Mouse (Mus musculus) kidney, embryonic 14.5 days (tissue): ENCODE data around the gene Dpep1. TPM values are rescaled to one million over a fixed set of nuclear protein-coding genes. Genes with fewer than 3 reads are reported as not detected.
A peak's percentile ranks its signal among the peaks of the same experiment; 100 is the strongest.

ENCODE experiments used
- ATAC-seq: fragments of 200-750 bp; cut with Nextera tagmentation; 2 replicates; pipeline ENCODE4 v1.8.0; 2017; ENCODE audit warnings: moderate number of reproducible peaks, mild to moderate bottlenecking, moderate TSS enrichment, moderate library complexity; ENCODE audit not compliant: low FRiP score, low TSS enrichment
- H3K27ac ChIP-seq: fragments of 300-500 bp; sonication (generic); 2 replicates; pipeline ENCODE4 v1.5.1; 2014; ENCODE audit warnings: low read depth, mild to moderate bottlenecking, low read length, moderate library complexity, mixed read lengths
- H3K27me3 ChIP-seq: fragments of 300-500 bp; sonication (generic); 2 replicates; pipeline ENCODE4 v1.6.1; 2014; ENCODE audit warnings: mild to moderate bottlenecking, low read length; ENCODE audit not compliant: control insufficient read depth, insufficient read depth
- H3K36me3 ChIP-seq: fragments of 300-500 bp; sonication (generic); 2 replicates; pipeline ENCODE4 v1.6.1; 2014; ENCODE audit warnings: low read length, mixed read lengths; ENCODE audit not compliant: control insufficient read depth, insufficient read depth
- H3K4me1 ChIP-seq: fragments of 300-500 bp; sonication (generic); 2 replicates; pipeline ENCODE4 v1.6.1; 2014; ENCODE audit warnings: low read length, mixed read lengths; ENCODE audit not compliant: control insufficient read depth, insufficient read depth
- H3K4me2 ChIP-seq: fragments of 300-500 bp; sonication (generic); replicated peaks from 2 replicates; pipeline ENCODE4 v1.6.1; 2014; ENCODE audit warnings: low read depth, mild to moderate bottlenecking, low read length
- H3K4me3 ChIP-seq: fragments of 300-500 bp; sonication (generic); 2 replicates; pipeline ENCODE4 v1.5.1; 2014; ENCODE audit warnings: mild to moderate bottlenecking, low read length
- H3K9ac ChIP-seq: fragments of 300-500 bp; sonication (generic); 2 replicates; pipeline ENCODE4 v1.6.1; 2014; ENCODE audit warnings: low read depth, mild to moderate bottlenecking, low read length, moderate library complexity
- H3K9me3 ChIP-seq: fragments of 300-500 bp; sonication (generic); 2 replicates; pipeline ENCODE4 v1.6.1; 2016; ENCODE audit warnings: low read length; ENCODE audit not compliant: control insufficient read depth
- WGBS: fragments of 180-500 bp; shearing (Covaris S2); extraction: QIAGEN DNeasy Blood & Tissue Kit; methylation state at CpG from one replicate; pipeline ENCODE4 v1.1.7; 2014; 5-methylcytosine and 5-hydroxymethylcytosine counted together
- polyA plus RNA-seq: library from polyadenylated mRNA; unstranded; fragments of >200 nt; fragmentation: Nextera tagmentation; extraction: Ambion mirVana; gene quantifications from 2 replicates; pipeline ENCODE4 v1.2.1, GENCODE M21; 2014

Dpep1 gene
- polyA plus RNA-seq, 1 experiment from 2014 or later: 0.99 TPM

GRCm38 (mm10) chr8:123155177-123155576, 30.9 kb upstream of the Dpep1 start:
- Histone ChIP-seq H3K27me3 (no peaks in the 10 kb centered on the region), H3K4me2 (no peak overlapping the region), H3K4me3 (no peak overlapping the region), H3K9ac (no peak overlapping the region), H3K9me3 (no peaks in the 10 kb centered on the region), H3K27ac (no peak overlapping the region), H3K4me1 (0 out of 2 replicates have a peak, but pooled peaks cover 3% of the 10 kb centered on the region), H3K36me3 (no peaks in the 10 kb centered on the region)
- no peak for ATAC-seq
- 82% methylated on average over 5 of the region's 5 CpGs for WGBS

GRCm38 (mm10) chr8:123156070-123156773, 29.8 kb upstream of the Dpep1 start:
- Histone ChIP-seq H3K9ac (no peak overlapping the region), H3K4me2 (no peak overlapping the region), H3K36me3 (no peaks in the 10 kb centered on the region), H3K4me1 (0 out of 2 replicates have a peak, but pooled peaks cover 3% of the 10 kb centered on the region), H3K9me3 (no peaks in the 10 kb centered on the region), H3K27me3 (no peaks in the 10 kb centered on the region), H3K27ac (no peak overlapping the region), H3K4me3 (no peak overlapping the region)
- 0 out of 2 replicates have a peak, but pooled peaks have one; percentile 33 for ATAC-seq
- WGBS: 80% methylated on average over 9 of the region's 9 CpGs

- 0 out of 2 replicates have a peak, but pooled peaks have one; percentile 56 for ATAC-seq
- H3K9ac ChIP-seq: no peak within 1 kb of the TSS
- no peaks in the 10 kb centered on the region for H3K9me3 ChIP-seq
- WGBS: 25% methylated on average over 13 of the region's 13 CpGs
- peak within 1 kb of the TSS; percentile 27 for H3K4me2 ChIP-seq
- H3K4me1 ChIP-seq: 0 out of 2 replicates have a peak, but pooled peaks cover 3% of the 10 kb centered on the region
- H3K27ac ChIP-seq: no peak within 1 kb of the TSS
- no peak within 1 kb of the TSS; the same call in 1 of the 2 replicates for H3K4me3 ChIP-seq
- H3K36me3 ChIP-seq: no peaks in the 10 kb centered on the region
- H3K27me3 ChIP-seq: no peaks in the 10 kb centered on the region
Observed at GRCm38 (mm10) chr8:123157888-123158465, 28.1 kb upstream of the Dpep1 start, which contains the start of gene Sult5a1. TSS of gene Sult5a1 (minus strand) at chr8:123158315.

- Histone ChIP-seq H3K4me2 (no peak overlapping the region), H3K9ac (no peak overlapping the region), H3K4me3 (no peak overlapping the region), H3K4me1 (peaks cover 10% of the 10 kb centered on the region), H3K27me3 (no peaks in the 10 kb centered on the region), H3K27ac (no peak overlapping the region), H3K36me3 (no peaks in the 10 kb centered on the region), H3K9me3 (peaks cover 5% of the 10 kb centered on the region; the same call in 1 of the 2 replicates)
- 55% methylated on average over 3 of the region's 3 CpGs for WGBS
- ATAC-seq: no peak
Observed at GRCm38 (mm10) chr8:123181391-123181790, 4.7 kb upstream of the Dpep1 start.

- Histone ChIP-seq H3K9ac (no peak overlapping the region), H3K27me3 (no peaks in the 10 kb centered on the region), H3K4me1 (peaks cover 13% of the 10 kb centered on the region), H3K36me3 (no peaks in the 10 kb centered on the region), H3K4me2 (no peak overlapping the region), H3K4me3 (no peak overlapping the region), H3K9me3 (no peaks in the 10 kb centered on the region), H3K27ac (no peak overlapping the region)
- 87% methylated on average over 2 of the region's 2 CpGs for WGBS
- ATAC-seq: no peak
Observed at GRCm38 (mm10) chr8:123188006-123188405, 2.0 kb downstream of the Dpep1 start.

GRCm38 (mm10) chr8:123188841-123189240, 2.8 kb downstream of the Dpep1 start:
- no peak overlapping the region for H3K4me2 ChIP-seq
- no peak overlapping the region for H3K27ac ChIP-seq
- no peaks in the 10 kb centered on the region for H3K36me3 ChIP-seq
- 72% methylated on average over 7 of the region's 7 CpGs for WGBS
- no peak for ATAC-seq
- H3K4me1 ChIP-seq: peaks cover 13% of the 10 kb centered on the region
- no peaks in the 10 kb centered on the region for H3K9me3 ChIP-seq
- no peak overlapping the region for H3K9ac ChIP-seq
- no peak overlapping the region for H3K4me3 ChIP-seq
- no peaks in the 10 kb centered on the region for H3K27me3 ChIP-seq

- Histone ChIP-seq H3K27me3 (no peaks in the 10 kb centered on the region), H3K27ac (no peak overlapping the region), H3K4me3 (no peak overlapping the region), H3K4me1 (peaks cover 10% of the 10 kb centered on the region), H3K9me3 (no peaks in the 10 kb centered on the region), H3K9ac (peak overlapping the region; percentile 12; the same call in 1 of the 2 replicates), H3K4me2 (peak overlapping the region; percentile 22; the same call in 1 of the 2 replicates), H3K36me3 (no peaks in the 10 kb centered on the region)
- peak; percentile 46 for ATAC-seq
- 2% methylated on average over 9 of the region's 9 CpGs for WGBS
Observed at GRCm38 (mm10) chr8:123190678-123191077, 4.6 kb downstream of the Dpep1 start.

- no peak overlapping the region for H3K4me3 ChIP-seq
- no peak overlapping the region for H3K4me2 ChIP-seq
- no peak for ATAC-seq
- 64% methylated on average over 7 of the region's 8 CpGs for WGBS
- H3K27me3 ChIP-seq: no peaks in the 10 kb centered on the region
- H3K9me3 ChIP-seq: no peaks in the 10 kb centered on the region
- no peak overlapping the region for H3K27ac ChIP-seq
- no peaks in the 10 kb centered on the region for H3K36me3 ChIP-seq
- H3K4me1 ChIP-seq: 0 out of 2 replicates have a peak, but pooled peaks cover under 1% of the 10 kb centered on the region
- H3K9ac ChIP-seq: no peak overlapping the region
Observed at GRCm38 (mm10) chr8:123191908-123192307, 5.9 kb downstream of the Dpep1 start.

- no peaks in the 10 kb centered on the region for H3K9me3 ChIP-seq
- H3K4me2 ChIP-seq: no peak overlapping the region
- WGBS: 87% methylated on average over 9 of the region's 9 CpGs
- H3K4me3 ChIP-seq: no peak overlapping the region
- no peak overlapping the region for H3K27ac ChIP-seq
- no peak for ATAC-seq
- no peaks in the 10 kb centered on the region for H3K36me3 ChIP-seq
- H3K9ac ChIP-seq: no peak overlapping the region
- no peaks in the 10 kb centered on the region for H3K4me1 ChIP-seq
- no peaks in the 10 kb centered on the region for H3K27me3 ChIP-seq
Observed at GRCm38 (mm10) chr8:123193771-123194170, 7.7 kb downstream of the Dpep1 start.
